Mouse (Mus musculus) right cerebral cortex, postnatal 10 days (tissue): ENCODE data around the gene Actrt2.

ENCODE experiments used
- DNase-seq, 2 experiments: peaks; one replicate each; pipeline ENCODE4 v3.0.0; 2021; ENCODE audit warnings: low spot score in 2 of 2

Gene Actrt2

GRCm38 (mm10) chr4:154667767-154668166, at the start of gene Actrt2:
TSS of gene Actrt2 (minus strand) at chr4:154667867.
- no peak for DNase-seq

DNA sequence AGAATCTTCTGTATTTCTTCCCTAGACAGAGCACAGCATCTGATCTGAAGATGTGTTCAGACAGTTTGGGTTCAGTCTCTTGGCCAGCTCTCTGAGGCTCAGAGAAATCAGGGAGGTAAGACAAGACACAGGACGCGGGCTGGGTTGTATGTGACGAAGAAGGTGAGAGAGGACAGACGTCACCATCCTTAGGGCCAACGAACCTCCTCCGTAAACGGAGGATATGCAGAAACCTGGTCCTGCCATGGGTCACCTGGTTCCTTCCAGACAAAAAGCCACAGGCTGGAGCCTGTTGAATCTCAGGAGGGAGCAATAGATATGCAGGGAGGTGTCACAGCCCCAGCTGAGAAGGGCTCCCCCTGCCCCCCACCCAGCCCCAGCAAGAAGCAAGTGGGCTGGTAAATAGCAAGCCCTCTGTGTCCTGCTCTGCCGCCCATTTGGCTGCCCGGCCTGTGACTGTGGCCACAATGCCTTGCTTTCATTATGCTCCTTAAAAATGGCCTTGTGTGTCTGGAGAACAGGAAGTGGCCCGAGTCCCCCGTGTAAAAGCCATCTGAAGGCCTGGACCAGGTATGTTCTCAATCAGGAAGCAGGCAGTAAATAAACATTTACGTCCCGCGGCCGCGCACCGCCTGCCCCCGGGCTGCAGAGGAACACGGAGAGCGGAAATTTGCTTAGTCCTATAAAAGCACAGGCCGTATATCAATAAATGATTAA, 41.9 kb upstream of the Actrt2 start:
- DNase-seq: no peak

DNA sequence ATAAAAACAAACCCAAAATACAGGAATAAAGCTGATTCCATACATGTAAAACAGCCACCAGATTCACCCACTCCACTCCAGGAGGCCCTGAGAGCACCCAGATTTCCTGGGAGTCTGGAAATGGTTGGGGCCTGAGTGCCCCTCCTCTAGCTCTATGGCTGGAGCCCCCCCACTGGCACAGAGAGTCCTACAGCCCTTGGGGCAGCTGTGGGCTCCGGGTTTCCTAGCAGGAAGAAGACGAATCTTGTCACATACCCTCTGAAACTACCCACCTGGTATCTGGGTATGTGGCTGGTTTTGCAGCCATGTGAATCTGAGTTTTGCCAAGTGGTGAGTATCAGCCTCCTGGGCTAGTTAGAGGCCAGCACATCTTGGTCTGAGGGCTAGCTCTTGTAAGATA, 41.1 kb upstream of the Actrt2 start:
- no peak for DNase-seq

DNA sequence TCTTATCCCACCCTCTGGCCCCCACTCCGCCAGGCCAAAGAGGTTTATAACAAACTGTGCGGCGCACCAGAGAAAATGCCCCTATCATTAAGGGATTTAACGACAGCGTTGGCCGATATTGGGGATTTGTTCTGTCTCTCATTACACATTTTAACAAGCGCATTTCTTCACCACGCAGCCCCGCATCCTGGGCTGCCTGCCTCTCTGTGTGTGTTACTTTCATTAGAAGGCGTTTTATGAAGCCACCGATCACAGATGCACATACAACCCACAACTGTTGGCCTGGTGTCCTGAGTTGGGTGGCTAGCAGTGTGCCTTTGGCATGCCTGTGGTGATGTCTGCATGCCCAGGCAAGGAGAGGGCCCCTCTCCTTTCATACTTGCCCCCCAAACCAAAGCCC, 40.6 kb upstream of the Actrt2 start:
- no peak for DNase-seq

DNA sequence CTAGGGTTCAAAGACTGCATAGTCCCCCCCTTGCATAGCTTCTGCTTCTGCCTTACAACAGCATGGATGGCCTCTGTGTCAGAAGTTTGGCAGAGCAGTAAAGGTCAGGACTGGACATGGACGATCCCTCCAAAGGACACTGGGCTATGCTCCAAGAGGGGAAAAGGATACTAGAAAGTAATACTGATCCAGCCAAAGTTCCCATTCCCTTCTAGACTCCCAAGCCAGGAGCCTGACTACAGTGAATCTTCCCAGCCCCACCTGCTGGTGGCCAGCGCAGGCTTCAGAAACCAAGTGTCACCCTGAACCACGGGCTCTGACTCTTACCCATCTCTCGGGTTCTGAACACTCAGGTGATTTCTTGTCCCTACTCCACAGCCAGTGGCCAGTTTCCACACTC, 39.9 kb upstream of the Actrt2 start:
- no peak for DNase-seq

DNA sequence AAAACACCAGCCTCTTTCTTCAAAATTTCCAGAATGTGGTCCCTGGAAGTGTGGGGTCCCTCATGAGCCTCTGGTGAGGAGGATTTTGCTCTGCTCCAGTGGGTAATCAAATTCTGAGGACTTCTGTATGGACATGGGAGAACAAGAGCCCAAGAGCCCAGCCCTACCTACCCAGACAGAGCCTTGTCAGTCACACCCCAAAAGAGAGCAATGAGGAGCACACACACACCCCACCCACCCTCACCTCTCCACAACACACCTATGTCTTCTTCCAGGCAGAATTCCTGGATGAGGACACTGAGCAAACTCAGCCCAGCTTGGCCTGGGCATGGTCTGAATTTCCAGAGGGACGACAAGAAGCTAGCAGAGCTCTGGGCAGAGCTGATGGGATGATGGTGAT, 38.8 kb upstream of the Actrt2 start:
- no peak for DNase-seq

GRCm38 (mm10) chr4:154705681-154706080, 38.0 kb upstream of the Actrt2 start:
- DNase-seq: no peak

- DNase-seq: no peak
Observed at GRCm38 (mm10) chr4:154705056-154705455, 37.4 kb upstream of the Actrt2 start.

DNA sequence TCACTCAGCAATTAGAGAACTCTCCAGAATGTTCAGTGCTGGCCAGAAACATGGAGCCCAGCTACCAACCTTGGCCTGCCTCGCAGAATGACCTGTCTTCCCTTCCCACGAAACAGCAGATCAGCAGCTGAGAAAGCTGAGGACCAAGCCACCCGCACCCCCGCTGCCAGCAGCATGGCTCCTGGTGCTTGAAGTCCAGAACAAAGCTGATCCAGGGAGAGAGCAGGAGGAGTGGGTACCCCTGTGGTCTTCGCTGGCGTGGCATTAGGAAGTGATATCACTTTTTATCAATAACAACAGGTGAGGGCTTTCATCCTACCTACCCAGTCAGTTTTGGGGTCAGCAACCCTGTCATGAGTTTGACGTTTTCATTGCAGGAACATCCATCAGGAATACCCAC, 36.9 kb upstream of the Actrt2 start:
- DNase-seq: no peak

- DNase-seq: no peak
Observed at GRCm38 (mm10) chr4:154703426-154704070, 35.9 kb upstream of the Actrt2 start.

DNA sequence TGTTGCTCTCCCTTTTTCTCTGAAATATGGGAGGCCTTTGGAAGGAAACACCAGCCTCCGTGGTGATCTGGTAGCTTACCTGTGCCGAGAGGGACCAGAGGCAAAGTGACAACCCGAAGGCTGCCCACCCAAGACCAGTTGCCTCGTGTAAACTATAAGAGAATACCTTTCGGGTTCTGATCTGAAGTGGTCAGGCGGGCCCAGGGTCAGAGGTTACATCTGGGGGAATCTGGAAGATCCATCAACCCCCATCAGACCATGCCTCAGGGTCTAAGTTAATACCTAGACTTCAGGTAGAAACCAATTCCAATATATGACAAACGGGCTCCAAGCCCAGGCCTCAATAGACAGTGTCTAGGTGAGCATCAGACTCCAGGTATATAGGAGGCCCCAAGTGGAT, 35.3 kb upstream of the Actrt2 start:
- no peak for DNase-seq

- DNase-seq: no peak
Observed at GRCm38 (mm10) chr4:154702186-154702585, 34.5 kb upstream of the Actrt2 start.

DNA sequence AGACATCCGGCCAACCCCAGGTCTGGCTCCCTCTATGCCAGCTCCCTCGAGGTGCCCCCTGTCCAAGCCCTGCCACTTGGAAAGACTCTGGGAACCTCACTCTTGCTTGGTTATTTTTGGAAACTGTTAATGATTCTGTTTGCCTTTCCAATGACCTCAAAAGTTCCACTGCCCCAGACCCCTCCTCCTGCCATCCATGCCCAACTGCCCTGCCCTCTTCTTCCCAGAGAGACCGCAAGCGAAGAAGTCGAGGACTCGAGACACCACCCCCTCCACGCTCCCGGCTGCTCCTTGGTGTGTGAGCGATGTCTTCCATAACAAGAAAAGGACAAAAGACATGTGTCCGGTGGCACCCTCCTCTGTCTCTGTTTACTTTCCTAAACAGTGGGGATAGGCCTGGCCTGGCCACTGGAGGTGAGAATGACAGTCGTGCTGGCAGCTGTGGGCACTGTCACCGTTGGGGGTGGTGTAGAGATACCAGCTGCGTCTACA, 33.3 kb upstream of the Actrt2 start:
- DNase-seq: no peak

GRCm38 (mm10) chr4:154700436-154700835, 32.8 kb upstream of the Actrt2 start:
- no peak for DNase-seq

DNA sequence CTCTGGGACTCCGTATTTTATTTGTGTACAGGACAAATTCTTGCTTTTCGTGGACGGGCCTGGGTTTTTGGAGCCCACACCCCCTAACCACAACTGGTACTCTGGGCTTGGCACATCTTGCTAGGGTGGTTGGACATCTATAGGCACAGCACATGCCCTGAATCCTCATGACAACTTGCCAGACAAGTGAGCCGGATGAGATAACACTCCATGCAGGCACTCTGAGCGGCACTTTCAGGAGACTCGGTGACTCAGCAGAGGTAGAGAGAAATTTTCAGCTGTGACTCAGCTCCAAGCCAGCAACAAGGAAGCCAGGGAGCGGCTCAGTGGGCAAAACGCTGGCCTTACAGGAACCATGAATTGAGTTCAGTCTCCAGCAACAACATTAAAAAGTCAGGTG, 31.6 kb upstream of the Actrt2 start:
- DNase-seq: no peak

DNA sequence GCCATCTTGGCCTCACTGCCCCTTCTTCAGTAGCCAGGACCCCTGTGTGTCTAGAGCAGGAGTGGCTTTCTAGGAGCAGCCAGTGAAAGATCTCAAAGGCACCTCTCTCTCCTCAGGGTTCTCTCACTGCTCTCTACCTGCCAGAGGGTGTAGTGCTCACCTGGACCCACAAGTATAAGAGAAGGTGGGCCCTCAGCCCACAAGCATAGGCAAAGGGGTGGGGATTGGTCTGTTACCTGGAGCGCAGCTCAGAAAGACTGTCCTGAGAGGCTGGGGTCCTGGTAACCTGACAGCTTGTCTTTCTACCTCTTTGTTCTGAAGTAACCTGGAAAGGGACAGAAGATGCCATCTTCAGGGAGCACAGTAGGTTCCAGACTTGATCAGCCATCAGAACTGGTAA, 31.0 kb upstream of the Actrt2 start:
- DNase-seq: no peak

GRCm38 (mm10) chr4:154698021-154698590, 30.4 kb upstream of the Actrt2 start:
- no peak for DNase-seq

- no peak for DNase-seq
Observed at GRCm38 (mm10) chr4:154697476-154697875, 29.8 kb upstream of the Actrt2 start.

DNA sequence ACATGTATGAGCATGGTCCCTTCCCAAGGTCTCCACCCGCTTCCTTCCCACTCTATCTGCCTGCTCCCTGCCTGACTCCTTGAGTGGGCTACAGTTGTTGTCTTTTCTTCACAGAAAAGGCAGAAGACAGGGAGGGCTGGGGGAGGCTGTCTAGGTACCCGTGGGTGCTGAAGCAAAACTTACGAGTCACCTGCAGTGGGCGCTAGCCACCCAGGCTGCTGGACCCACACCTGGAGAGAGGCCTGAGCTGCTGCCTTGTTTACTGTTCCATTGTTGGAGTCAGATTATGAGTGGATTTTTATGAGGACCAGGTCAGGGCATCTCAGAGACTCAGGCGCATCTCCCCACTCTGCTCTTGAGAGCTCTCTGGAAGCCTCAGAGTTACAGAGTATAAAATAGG, 28.9 kb upstream of the Actrt2 start:
- no peak for DNase-seq

DNA sequence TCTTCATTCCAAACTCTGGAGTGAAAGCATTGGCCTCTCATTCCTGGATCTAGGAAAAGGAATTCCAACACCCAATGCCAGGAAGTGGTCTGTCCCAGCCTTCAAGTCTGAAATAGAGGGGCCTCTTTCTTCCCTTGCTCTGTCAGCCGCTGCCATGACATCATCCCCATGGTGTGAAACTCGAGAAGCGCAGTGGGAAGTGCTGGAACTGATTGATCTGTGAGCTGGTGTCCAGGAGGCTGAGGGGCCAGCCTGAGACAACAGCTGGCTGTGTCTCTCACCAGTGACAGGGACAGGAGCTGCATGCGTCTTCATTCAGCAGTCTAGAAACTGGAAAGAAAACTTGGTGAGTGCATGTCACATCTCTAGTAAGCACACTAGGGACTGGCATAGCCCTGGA, 28.5 kb upstream of the Actrt2 start:
- DNase-seq: no peak

GRCm38 (mm10) chr4:154694361-154694760, 26.7 kb upstream of the Actrt2 start:
- no peak for DNase-seq

GRCm38 (mm10) chr4:154693348-154694015, 25.8 kb upstream of the Actrt2 start:
- DNase-seq: no peak
